Mouse (Mus musculus) megakaryocyte, embryonic 14.5 days (primary cell): ENCODE data around the gene Adgrv1. TPM values are rescaled to one million over a fixed set of nuclear protein-coding genes. Genes with fewer than 3 reads are reported as not detected.

Experiments used
- H3K27me3 ChIP-seq: replicated peaks from 2 replicates; pipeline ENCODE3; 2012; ENCODE audit warnings: inconsistent platforms
- H3K36me3 ChIP-seq: replicated peaks from 2 replicates; pipeline ENCODE3; 2012; ENCODE audit warnings: low read length, inconsistent platforms, mixed read lengths
- H3K4me1 ChIP-seq: 2 replicates; pipeline ENCODE4 v1.6.1; 2012; ENCODE audit warnings: inconsistent platforms
- H3K4me3 ChIP-seq: replicated peaks from 2 replicates; pipeline ENCODE3; 2012; ENCODE audit warnings: moderate library complexity, mild to moderate bottlenecking, inconsistent platforms
- H3K9me3 ChIP-seq: 2 replicates; pipeline ENCODE4 v1.6.1; 2012; ENCODE audit warnings: inconsistent platforms
- FLI1 ChIP-seq: IDR thresholded peaks from 2 replicates; pipeline ENCODE4 v1.6.1; 2012; ENCODE audit warnings: low read length, inconsistent platforms, mixed read lengths
- GATA1 ChIP-seq: IDR thresholded peaks from 3 replicates; pipeline ENCODE4 v1.6.1; 2012; ENCODE audit warnings: mixed read lengths, low read length, inconsistent platforms, borderline replicate concordance
- polyA plus RNA-seq: library from polyadenylated mRNA; stranded (reverse); fragments of >175 nt; gene quantifications from 2 replicates; pipeline ENCODE4 v1.2.3, GENCODE M21; 2012; ENCODE audit warnings: low replicate concordance; ENCODE audit not compliant: insufficient read depth

Gene Adgrv1
- polyA plus RNA-seq, 1 experiment: not detected

DNA sequence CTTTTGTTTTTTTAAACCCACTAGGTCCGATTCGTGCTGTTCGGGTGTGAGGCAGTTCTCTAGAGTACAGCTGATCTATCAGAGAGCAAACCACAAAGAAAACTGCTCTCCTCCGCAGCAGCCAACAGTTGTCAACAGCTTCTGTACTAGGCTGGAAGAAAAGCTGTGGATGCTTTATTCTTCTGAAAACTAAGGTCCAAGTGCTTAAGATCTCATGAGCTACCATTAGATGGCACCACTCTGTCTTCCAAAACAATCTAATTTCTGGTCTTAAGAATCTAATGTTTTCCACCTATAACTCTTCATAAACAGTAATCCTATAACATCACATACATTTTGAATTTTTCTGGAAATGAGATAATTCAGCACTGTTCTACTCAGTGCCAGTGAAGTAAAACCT is 22.6 kb downstream of the Adgrv1 start:
- Histone ChIP-seq H3K4me3 (no peak overlapping the region), H3K36me3 (no peaks in the 10 kb centered on the region), H3K27me3 (no peaks in the 10 kb centered on the region), H3K9me3 (0 out of 2 replicates have a peak, but pooled peaks cover 3% of the 10 kb centered on the region), H3K4me1 (no peaks in the 10 kb centered on the region)
- TF ChIP-seq FLI1 (no peak), GATA1 (no peak)

DNA sequence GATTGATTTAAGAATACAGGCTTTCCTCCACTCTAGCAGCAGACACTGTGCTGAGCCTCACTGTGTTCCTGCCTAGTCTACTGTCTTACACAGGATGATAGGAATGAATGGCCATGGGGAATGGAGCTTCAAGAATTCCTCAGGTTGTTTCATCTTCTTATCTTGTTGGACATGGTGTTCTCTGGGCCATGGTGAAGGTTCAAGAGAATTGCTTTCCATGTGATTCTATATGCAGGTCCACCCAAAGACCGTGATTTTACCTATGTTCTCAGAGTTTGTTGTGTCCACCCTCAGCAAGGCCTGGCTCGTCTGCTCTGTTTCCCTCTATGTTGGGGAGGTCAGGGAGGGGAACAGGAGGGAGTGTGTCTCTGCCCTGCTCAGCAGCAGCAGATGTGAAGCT is 26.0 kb downstream of the Adgrv1 start:
- TF ChIP-seq FLI1 (no peak), GATA1 (no peak)
- Histone ChIP-seq H3K9me3 (peaks cover 8% of the 10 kb centered on the region; the same call in 1 of the 2 replicates), H3K4me1 (no peaks in the 10 kb centered on the region), H3K27me3 (no peaks in the 10 kb centered on the region), H3K4me3 (no peak overlapping the region), H3K36me3 (no peaks in the 10 kb centered on the region)

DNA sequence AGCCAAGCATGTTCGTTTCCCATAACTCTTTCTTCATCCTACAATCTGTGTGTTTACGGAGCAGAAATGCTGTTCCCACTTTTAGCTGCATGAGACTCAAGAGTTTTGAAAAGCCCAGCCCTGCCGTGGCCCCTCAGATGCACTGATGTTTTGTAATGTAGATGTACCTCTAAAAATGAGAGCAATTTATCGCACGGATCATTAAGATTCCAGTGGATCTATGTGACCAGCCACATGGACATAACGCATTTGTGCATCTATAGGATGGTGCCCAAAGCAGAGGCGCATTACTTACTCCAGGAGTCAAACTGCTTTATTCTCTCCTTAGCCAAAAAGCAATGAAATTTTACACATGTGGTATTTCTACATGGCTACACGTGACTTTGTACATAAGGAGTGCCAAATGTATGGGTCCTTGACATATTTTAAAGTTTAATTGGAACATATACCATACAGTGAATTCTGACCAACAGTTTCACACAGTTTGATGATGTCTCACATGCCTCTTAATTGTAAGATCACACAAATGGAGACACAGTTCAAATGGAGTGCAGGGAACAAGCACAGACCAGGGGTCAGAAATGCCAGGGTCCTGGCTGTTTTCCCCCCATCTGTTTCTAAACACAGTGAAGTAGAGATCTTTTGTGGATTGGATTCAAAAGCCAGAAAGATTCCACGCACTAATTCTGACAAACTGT is 35.9 kb downstream of the Adgrv1 start:
- TF ChIP-seq GATA1 (no peak), FLI1 (no peak)
- Histone ChIP-seq H3K27me3 (no peaks in the 10 kb centered on the region), H3K9me3 (peaks cover 6% of the 10 kb centered on the region; the same call in 1 of the 2 replicates), H3K4me3 (no peak overlapping the region), H3K4me1 (no peaks in the 10 kb centered on the region), H3K36me3 (no peaks in the 10 kb centered on the region)

DNA sequence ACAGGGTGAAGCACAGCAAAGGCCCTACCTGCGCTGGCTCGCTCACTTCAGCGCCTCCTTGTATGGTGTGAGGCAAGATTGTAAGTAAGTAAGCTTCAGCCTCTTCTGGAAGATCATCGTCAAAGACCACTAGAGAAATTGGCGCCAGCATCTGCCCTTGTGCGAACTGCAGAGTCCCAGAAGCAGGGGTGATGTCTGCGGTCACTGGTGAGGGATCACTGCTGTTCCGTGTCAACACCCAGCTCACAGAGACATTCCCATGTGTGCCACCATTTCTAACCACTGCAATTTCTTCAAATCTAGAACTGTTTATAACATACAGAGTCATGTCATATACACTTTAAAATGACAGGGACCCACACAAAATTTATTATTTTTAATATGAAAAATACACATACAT is 54.3 kb downstream of the Adgrv1 start:
- Histone ChIP-seq H3K36me3 (no peaks in the 10 kb centered on the region), H3K4me1 (no peaks in the 10 kb centered on the region), H3K27me3 (no peaks in the 10 kb centered on the region), H3K4me3 (no peak overlapping the region), H3K9me3 (no peaks in the 10 kb centered on the region)
- TF ChIP-seq GATA1: no peak
- TF ChIP-seq FLI1: no peak

DNA sequence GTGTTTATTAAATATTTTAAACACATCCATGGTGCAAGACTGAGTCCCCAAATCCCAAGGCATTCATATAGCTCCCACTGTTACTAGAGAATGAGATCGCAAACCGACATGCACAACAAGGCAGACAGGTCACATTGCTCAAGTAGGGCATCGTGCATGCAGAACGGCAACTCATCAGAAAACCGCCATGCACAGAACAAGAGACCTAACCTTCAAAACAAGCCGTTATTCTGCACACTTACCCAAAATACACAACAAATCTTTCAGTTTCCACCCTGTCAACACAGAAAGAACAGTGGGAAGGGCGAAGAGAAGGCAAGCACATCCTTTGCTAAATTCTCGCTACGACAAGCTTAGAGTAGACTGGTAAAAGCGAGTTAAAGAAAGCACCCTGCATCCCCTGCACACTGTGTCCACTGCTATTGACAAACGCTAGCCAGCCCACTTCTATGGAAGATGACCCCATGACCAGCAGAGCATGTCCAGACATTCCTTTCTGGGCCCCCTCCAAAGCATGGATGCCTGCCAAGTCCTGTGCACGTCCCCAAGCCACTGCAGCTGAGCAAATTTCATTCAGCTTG is 62.6 kb downstream of the Adgrv1 start:
- Histone ChIP-seq H3K9me3 (peaks cover 5% of the 10 kb centered on the region; the same call in 1 of the 2 replicates), H3K4me3 (no peak overlapping the region), H3K4me1 (no peaks in the 10 kb centered on the region), H3K36me3 (no peaks in the 10 kb centered on the region), H3K27me3 (no peaks in the 10 kb centered on the region)
- no peak for TF ChIP-seq GATA1
- no peak for TF ChIP-seq FLI1

DNA sequence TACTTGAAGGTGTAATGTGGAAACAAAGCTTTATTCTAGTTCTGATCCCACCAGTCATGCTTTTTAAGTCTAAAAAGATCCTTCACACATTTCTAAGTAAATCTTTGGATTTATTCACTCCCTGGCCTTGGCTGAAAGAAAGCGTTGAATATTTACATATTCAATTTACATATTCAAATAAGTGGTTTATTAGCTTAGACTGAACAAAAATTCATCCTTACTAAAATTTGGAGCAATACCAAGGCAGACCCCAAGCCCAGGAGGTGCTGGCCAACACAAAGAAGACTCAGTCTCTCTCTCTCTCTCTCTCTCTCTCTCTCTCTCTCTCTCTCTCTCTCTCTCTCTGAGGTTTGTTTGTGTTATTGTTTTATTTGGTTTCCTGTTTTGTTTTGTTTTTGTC is 82.9 kb downstream of the Adgrv1 start:
- Histone ChIP-seq H3K27me3 (no peaks in the 10 kb centered on the region), H3K4me1 (no peaks in the 10 kb centered on the region), H3K36me3 (no peaks in the 10 kb centered on the region), H3K4me3 (no peak overlapping the region), H3K9me3 (0 out of 2 replicates have a peak, but pooled peaks cover 4% of the 10 kb centered on the region)
- TF ChIP-seq FLI1: no peak
- no peak for TF ChIP-seq GATA1

DNA sequence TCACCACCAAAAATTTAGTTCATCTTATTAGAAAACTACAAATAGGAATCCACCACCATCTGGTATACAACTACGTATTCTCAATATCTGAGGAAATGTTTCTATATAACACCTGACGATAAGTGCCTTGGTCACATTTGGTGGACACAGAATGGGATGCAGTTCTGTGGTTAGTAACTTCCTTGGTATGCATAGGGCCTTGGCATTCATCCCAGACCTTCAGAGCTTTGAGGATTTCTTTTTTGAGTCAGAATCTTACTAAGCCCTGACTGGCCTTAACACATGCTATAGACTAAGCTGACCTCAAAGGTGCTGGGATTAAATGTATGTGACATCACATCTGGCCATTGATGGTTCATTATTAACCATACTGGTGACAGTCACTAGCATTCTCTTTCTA is 98.0 kb downstream of the Adgrv1 start:
- no peak overlapping the region for H3K4me3 ChIP-seq
- H3K36me3 ChIP-seq: no peaks in the 10 kb centered on the region
- no peaks in the 10 kb centered on the region for H3K27me3 ChIP-seq
- no peaks in the 10 kb centered on the region for H3K4me1 ChIP-seq
- TF ChIP-seq GATA1 (no peak), FLI1 (no peak)
- H3K9me3 ChIP-seq: 0 out of 2 replicates have a peak, but pooled peaks cover 2% of the 10 kb centered on the region

DNA sequence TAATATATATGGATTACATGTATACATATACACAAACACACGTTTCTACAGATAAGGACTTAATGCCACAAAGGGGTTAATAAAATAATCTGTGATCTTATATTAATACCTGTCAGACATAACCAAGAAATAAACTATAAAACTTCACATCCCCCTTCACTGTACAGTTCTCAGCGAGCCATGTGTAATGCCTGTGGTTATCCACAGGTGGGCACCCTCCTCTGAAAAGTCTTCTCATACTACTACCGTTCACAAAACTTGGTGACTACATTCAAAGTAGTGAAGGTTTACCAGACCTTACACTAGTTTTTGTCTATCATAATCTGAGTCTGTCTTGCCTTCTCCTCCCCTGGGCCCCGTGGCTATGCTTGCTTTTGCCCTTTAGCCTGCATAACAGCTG is 106.3 kb downstream of the Adgrv1 start:
- no peaks in the 10 kb centered on the region for H3K27me3 ChIP-seq
- H3K9me3 ChIP-seq: 0 out of 2 replicates have a peak, but pooled peaks cover 2% of the 10 kb centered on the region
- no peaks in the 10 kb centered on the region for H3K36me3 ChIP-seq
- no peak overlapping the region for H3K4me3 ChIP-seq
- no peak for TF ChIP-seq GATA1
- no peak for TF ChIP-seq FLI1
- H3K4me1 ChIP-seq: no peaks in the 10 kb centered on the region

DNA sequence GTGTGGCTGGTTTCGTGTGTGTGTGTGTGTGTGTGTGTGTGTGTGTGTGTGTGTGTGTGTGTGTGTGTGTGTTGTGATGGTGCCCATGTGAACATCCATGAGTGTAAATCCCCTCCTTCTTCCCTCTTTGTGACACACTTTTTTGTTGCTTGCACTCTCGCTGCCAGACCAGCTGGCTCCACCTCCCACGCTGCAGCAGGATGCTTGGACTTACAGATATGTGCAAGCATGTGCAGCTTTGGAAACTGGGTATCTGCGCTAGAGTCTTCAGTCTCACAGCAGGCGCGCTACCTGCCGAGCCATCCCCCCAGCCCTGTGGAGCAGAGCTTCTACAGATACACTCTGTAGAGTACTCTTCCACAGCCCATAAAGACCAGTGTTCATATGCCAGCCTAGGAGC is 122.8 kb downstream of the Adgrv1 start:
- TF ChIP-seq GATA1: no peak
- TF ChIP-seq FLI1: no peak
- 0 out of 2 replicates have a peak, but pooled peaks cover 4% of the 10 kb centered on the region for H3K9me3 ChIP-seq
- H3K27me3 ChIP-seq: no peaks in the 10 kb centered on the region
- H3K4me3 ChIP-seq: no peak overlapping the region
- no peaks in the 10 kb centered on the region for H3K4me1 ChIP-seq
- H3K36me3 ChIP-seq: no peaks in the 10 kb centered on the region

DNA sequence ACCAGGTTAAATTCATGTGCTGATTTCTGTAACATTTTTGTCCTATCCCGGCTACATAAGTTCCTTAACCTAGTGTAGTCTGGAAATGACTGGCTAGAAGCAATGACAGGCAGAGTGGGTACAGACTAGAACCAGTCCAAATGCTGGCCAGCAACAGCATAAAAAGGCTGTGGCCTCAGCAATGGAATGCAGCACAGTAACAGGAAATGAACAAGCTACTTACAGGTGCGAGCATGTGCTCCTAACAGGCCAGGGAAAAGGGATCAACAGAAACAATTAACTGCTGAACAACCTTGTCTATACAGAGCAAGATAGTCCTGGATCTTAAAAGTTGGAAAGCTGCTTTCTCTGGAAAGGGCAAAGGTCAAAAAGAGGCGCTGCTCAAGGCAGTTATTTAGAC is 135.9 kb downstream of the Adgrv1 start:
- TF ChIP-seq FLI1 (no peak), GATA1 (no peak)
- no peaks in the 10 kb centered on the region for H3K36me3 ChIP-seq

More for the DNA sequence above, 135.9 kb downstream of the Adgrv1 start:
- Histone ChIP-seq H3K4me3 (no peak overlapping the region), H3K4me1 (no peaks in the 10 kb centered on the region), H3K27me3 (no peaks in the 10 kb centered on the region), H3K9me3 (no peaks in the 10 kb centered on the region)
